Mouse (Mus musculus) ES-E14 (cell line): ENCODE results near the gene Dtx4.

ENCODE experiments used
- CHD2 ChIP-seq: IDR thresholded peaks from 2 replicates; pipeline ENCODE4 v1.6.1; 2014; ENCODE audit warnings: mild to moderate bottlenecking, low read depth, low read length, inconsistent platforms
- HCFC1 ChIP-seq: IDR thresholded peaks from 2 replicates; pipeline ENCODE4 v1.6.1; 2012; ENCODE audit warnings: low read length, inconsistent platforms, borderline replicate concordance; ENCODE audit not compliant: insufficient read depth
- MAFK ChIP-seq: IDR thresholded peaks from 2 replicates; pipeline ENCODE4 v1.6.1; 2014; ENCODE audit warnings: mild to moderate bottlenecking, low read depth, low read length, inconsistent platforms; ENCODE audit not compliant: insufficient read depth
- ZC3H11A ChIP-seq: IDR thresholded peaks from 2 replicates; pipeline ENCODE4 v1.6.1; 2012; ENCODE audit warnings: low read depth, mild to moderate bottlenecking, inconsistent platforms, low read length, borderline replicate concordance

- no peak for TF ChIP-seq CHD2
- no peak for TF ChIP-seq HCFC1
- no peak for TF ChIP-seq ZC3H11A
- no peak for TF ChIP-seq MAFK
Observed at GRCm38 (mm10) chr19:12499485-12499884, 1.8 kb downstream of the Dtx4 start.
